Mouse (Mus musculus): ENCODE data around the gene Uqcr11.

The Uqcr11 gene

GRCm38 (mm10) chr10:80406684-80407501 is at the start of gene Uqcr11:
Gene Uqcr11, minus strand, starts transcription at chr10:80406830.
- peak; percentile 89 for DNase-seq (ENCODE audit: low spot score in 2 of 2)

- DNase-seq (ENCODE audit: low spot score in 2 of 2): no peak
These were observed 49.1 kb upstream of the Uqcr11 start for GRCm38 (mm10) chr10:80455697-80456096.

- no peak for DNase-seq (ENCODE audit: low spot score in 2 of 2)
These were observed 48.2 kb upstream of the Uqcr11 start for GRCm38 (mm10) chr10:80454781-80455180.

GRCm38 (mm10) chr10:80453601-80454000 is 47.0 kb upstream of the Uqcr11 start:
- no peak for DNase-seq (ENCODE audit: low spot score in 2 of 2)

GRCm38 (mm10) chr10:80450599-80450998 is 44.0 kb upstream of the Uqcr11 start:
- DNase-seq (ENCODE audit: low spot score in 2 of 2): no peak

DNA sequence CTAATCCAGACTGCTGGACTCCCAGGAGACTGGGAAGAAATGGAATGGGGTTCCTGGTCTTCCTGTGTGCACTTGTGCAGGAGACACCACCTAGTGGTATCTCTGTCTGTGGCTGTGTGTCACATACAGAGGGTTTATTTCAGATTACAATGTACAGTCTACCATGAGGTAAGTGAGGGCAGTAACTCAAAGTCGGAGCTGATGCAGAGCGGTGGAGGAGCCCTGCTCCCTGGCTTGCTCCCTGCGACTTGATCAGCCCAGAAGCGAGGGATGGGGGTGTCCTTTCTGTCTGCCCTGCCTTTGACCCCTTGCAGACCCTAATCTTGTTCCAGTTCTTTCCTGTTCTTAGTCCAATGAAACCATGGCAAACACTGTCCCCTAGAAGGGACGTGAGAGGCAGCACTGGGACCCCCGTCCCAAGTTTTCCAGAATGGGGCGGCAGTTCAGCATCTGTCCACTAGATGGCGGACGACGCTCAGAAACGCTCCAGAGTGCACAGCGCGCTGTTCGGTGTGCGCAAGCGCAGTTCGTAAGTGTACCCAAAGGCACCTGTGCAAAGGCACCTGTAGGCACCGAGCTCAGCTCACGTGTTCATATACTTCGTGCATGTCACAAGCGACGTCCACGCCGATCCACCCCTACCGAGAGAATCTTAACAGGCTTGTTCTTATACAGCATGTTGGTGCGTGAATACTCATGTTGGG is 39.4 kb upstream of the Uqcr11 start:
- peak; percentile 71 to 81 for DNase-seq (ENCODE audit: low spot score in 2 of 2)

- DNase-seq (ENCODE audit: low spot score in 2 of 2): no peak
These were observed 38.4 kb upstream of the Uqcr11 start for GRCm38 (mm10) chr10:80445052-80445451.

GRCm38 (mm10) chr10:80444339-80445045 is 37.9 kb upstream of the Uqcr11 start:
- no peak for DNase-seq (ENCODE audit: low spot score in 2 of 2)

- DNase-seq (ENCODE audit: low spot score in 2 of 2): no peak
These were observed 37.1 kb upstream of the Uqcr11 start for GRCm38 (mm10) chr10:80443575-80444278.

- peak in 1 of 2 experiments; percentile 56 for DNase-seq (ENCODE audit: low spot score in 2 of 2)
These were observed 36.4 kb upstream of the Uqcr11 start for GRCm38 (mm10) chr10:80442989-80443388.

- no peak for DNase-seq (ENCODE audit: low spot score in 2 of 2)
These were observed 35.0 kb upstream of the Uqcr11 start for GRCm38 (mm10) chr10:80441598-80441997.

DNA sequence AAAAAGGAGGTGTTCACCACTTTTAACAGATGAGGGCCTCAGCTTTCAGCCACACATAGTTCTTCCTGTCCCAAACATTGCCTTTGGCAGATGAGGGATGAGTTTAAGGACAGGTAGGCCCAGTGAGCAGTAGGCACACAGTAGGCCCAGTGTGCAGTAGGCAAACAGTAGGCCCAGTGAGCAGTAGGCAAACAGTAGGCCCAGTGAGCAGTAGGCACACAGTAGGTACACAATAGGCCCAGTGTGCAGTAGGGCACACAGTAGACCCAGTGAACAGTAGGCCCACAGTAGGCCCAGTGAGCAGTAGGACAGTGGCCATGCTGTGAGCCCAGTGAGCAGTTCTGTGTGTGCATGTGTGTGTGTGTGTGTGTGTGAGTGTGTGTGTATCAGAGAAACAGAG is 33.4 kb upstream of the Uqcr11 start:
- no peak for DNase-seq (ENCODE audit: low spot score in 2 of 2)

GRCm38 (mm10) chr10:80437973-80438372 is 31.3 kb upstream of the Uqcr11 start:
- no peak for DNase-seq (ENCODE audit: low spot score in 2 of 2)

DNA sequence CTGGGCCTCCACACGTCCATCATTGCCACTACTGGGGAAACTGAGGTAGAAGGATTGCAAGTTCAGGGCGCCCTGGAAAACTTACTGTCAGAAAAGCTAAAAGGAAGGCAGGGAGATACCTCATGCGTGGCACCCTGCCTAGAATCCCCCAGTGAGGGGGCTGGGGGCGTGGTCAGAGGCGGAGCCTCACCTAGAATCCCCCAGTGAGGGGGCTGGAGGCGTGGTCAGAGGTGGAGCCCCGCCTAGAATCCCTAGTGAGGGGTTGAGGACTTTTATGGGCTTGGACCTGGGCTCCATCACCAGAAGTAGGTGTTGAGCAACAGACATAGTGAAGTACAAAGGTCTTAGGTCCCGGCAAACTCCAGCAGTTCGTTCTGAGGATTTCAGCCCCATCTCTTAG is 29.6 kb upstream of the Uqcr11 start:
- no peak for DNase-seq (ENCODE audit: low spot score in 2 of 2)

- no peak for DNase-seq (ENCODE audit: low spot score in 2 of 2)
These were observed 29.1 kb upstream of the Uqcr11 start for GRCm38 (mm10) chr10:80435764-80436163.

DNA sequence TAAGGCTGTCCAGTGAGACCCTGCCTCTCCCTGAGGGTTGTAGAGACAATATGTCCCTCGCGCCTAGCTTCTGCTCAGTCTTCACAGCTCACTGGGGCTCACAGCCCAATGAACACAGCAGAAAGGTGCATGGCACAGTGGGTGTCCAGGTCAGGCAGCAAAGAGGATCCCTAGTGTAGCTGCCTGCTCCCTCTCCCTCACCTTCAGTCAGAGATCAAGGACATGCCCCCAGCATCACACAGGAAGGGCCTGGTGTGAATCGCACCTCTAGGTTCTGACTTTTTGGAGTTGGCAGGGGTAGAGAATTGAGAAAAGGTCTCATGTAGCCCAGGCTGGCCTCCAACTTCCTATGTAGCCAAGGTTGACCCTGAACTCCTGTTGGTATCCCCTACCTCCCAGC is 28.2 kb upstream of the Uqcr11 start:
- DNase-seq (ENCODE audit: low spot score in 2 of 2): no peak

GRCm38 (mm10) chr10:80434233-80434592 is 27.6 kb upstream of the Uqcr11 start:
- DNase-seq (ENCODE audit: low spot score in 2 of 2): no peak

DNA sequence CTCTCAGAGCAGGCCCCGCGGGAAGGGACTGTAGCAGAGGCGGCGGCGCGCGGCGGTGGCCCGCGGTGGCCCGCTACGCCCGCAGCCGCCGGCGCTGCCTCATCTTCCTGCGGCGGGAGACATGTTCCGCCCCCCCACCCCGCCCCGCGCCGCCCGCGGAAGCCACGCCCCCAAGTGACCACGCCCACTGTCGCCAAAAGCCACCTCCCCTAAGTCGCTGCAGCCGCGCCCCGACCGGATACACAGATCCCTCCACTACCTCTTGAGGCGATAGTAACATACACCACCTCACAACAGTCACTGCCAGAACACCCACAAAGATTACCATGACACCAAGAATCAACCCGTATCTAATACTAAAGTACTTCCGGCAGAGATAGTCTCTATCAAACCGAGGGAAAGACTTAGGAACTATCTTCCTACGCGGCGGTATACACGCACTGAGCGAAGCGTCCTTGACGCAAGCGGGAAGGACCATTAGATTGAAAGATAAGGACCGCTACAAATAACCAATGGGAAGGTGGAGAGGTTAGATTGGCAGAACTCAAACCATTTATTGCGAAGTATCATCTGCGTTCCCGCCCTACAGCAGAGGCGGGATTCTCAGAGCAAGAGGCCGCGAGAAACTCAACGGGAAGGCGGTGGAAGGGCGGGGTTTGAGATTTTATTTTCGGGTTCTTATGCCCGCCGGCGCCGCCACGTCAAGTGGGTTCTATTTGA is 27.0 kb upstream of the Uqcr11 start, which contains the start of gene Tcf3:
TSS of gene Tcf3 (minus strand) at position 135 of the 720 bp plus-strand sequence.
- peak; percentile 97 for DNase-seq (ENCODE audit: low spot score in 2 of 2)

GRCm38 (mm10) chr10:80432936-80433512 is 26.4 kb upstream of the Uqcr11 start:
- peak in 1 of 2 experiments; percentile 31 for DNase-seq (ENCODE audit: low spot score in 2 of 2)

DNA sequence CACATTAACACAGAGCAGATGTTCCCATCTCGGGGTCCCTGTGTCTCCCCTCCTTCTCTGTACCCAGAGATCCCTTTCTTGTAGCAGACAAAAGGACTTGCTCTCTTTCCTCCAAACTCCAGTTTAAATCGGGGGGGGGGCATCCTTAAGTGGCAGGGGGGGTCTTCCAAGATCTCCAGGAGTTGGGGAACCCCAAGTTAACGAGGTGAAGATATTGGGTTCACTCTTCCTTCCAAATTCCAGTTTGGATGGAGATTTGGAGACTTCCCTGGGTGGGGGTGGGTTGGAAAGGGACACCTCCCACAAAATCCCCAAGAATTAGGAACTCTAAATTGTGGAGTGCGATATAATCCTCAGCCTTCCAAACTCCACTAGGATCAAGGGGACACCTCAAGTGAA is 25.8 kb upstream of the Uqcr11 start:
- DNase-seq (ENCODE audit: low spot score in 2 of 2): no peak

All from natural killer cell, adult 2 months (primary cell).